Mouse (Mus musculus) heart, adult 2 months (tissue): ENCODE data around the gene Itga3.

Source experiments
- CTCF ChIP-seq: fragments of 200-600 bp; IDR thresholded peaks from 2 replicates; pipeline ENCODE4 v1.8.1; 2022; ENCODE audit warnings: antibody characterized with exemption, mild to moderate bottlenecking, moderate library complexity
- EP300 ChIP-seq: fragments of 200-500 bp; IDR thresholded peaks from 2 replicates; pipeline ENCODE4 v1.6.1; 2011; ENCODE audit warnings: low read depth, low read length, control low read depth; ENCODE audit not compliant: insufficient read depth
- POLR2A ChIP-seq: fragments of 200-500 bp; IDR thresholded peaks from 2 replicates; pipeline ENCODE4 v1.6.1; 2011; ENCODE audit warnings: mild to moderate bottlenecking, low read depth, low read length, control low read depth; ENCODE audit not compliant: insufficient read depth

- TF ChIP-seq CTCF (no peak), POLR2A (no peak), EP300 (no peak)
Measured at GRCm38 (mm10) chr11:95073835-95074234, 2.8 kb downstream of the Itga3 start.
